Mouse (Mus musculus) heart, adult 9 months (tissue): ENCODE data around the gene Sept5.

Experiments used
- DNase-seq, 2 experiments: peaks; one replicate each; pipeline ENCODE4 v3.0.0; 2022; ENCODE audit warnings: low spot score in 2 of 2

The Sept5 gene

DNA sequence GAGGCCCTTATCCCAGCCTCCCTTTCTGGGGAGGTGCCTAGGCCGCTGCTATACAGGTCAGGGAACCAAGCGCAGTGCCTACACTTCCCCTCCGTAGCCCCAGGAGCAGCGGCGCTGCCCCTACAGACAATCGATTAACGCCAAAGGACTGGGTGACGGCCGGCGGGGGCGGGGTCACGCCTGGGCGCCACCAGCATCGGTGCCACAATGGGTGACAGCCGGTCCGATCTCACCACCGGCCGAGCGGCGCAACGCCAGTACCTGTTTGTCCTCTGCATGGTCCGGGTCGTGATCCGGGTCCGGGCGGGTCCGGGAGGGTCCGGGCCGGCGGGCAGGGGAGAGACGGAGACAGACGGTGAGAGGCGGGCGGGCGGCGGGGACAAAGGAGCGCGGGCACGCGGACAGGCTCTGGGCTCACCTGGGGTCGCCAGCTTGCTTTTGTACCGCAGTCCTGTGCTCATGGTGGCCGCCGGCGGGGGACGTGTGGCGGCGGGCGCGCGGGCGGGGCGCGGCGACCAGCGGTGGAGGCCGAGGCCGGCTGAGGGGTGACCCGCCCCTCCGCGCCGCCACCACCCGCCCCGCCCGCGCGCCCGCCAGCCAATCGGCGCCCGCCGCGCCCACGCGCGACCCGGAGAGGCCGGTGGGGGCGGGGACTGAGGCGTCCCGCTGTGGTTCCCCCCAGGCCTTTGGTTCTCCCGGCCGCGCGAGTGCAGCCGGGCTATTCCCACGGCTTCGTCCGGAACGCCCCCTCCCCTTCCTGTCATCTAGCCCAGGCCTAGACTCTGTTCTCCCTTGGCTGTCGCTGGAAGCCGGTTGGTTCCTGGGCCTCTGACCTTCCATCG is at the start of gene Sept5:
TSS of gene Sept5 (minus strand) at position 565 of the 842 bp plus-strand sequence.
- DNase-seq, result peak; percentile 59 to 61

DNA sequence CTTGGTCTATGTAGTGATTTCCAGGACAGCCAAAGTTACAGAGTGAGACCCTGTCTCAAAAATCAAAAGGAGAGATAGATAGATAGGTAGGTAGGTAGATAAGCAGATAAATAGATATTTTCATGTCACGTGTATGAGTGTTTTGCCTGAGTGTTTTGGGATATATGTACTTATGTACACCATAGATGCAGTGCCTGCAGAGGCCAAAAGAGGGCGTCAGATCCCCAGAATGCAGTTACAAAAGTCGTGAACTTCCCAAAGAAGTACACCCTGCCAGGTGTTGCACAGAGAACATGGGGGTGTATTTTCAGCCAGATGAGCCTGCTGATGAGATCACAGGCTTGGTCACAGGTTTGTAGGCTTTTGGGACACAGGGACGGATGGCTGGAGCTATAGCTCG is 49.4 kb upstream of the Sept5 start:
- DNase-seq, result no peak

DNA sequence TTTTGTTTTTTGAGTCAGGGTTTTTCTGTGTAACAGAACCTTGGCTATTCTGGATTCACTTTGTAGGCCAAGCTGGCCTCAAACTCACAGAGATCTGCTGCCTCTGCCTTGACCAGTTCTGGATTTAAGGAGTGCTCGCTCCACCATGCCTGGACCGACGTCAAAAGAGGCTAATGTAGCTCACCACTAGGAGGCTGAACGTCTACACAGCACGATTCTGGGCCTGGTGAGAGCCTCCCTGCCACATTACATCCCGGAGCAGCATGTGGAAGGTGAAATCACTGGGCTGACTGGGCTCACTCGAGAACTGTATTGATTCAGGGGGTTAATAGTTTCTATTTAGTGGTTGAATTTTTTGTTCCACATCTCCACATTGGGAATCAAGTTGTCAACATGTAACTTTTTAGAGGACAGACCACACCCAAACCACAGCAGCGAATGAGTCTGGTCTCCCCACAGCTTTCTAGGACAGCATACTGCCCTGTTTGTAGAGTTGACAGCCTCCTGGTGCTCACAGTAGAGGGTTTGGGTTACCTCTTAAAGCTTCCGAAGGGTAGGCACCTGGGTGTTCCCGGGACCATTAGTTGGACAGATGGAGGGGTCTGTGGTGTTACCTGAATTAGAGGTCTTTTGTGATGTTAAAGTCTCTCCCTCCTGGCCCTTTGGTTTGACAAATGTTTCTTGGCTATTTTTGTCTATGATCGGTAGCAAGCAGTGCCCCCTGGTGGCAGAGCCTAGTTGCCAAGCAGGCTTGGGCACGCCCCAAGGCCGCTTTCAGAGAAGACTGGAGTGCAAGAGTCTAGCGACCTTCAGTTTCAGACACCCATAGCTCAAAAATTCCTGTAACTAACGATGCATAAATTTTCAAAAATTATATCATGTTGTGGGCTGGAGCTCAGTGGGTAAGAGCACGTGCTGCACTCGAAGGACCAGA is 48.3 kb upstream of the Sept5 start:
- peak; percentile 21 to 35 for DNase-seq

- no peak for DNase-seq
These were observed 43.3 kb upstream of the Sept5 start for GRCm38 (mm10) chr16:18673005-18673404.

GRCm38 (mm10) chr16:18672027-18672426 is 42.3 kb upstream of the Sept5 start:
- no peak for DNase-seq

DNA sequence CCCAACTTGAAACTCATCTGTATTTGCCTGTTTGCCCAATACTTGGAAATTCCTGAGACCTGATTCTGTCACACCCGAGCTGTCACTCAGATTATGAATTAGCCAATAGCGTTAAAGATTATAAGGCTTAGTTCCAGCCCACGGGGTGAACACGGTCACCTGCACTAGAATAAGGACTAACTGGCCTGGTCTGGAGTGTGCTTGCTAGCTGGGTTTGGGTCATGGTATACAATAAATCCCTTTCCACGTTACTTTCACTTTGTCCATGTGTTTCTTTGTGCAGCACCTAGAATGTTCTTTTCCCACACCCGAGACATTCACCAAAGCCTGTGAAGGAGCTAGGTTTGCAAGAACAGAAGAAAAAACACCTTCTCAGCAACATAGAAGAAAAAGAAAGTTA is 40.2 kb upstream of the Sept5 start:
- DNase-seq, result no peak

GRCm38 (mm10) chr16:18658597-18658996 is 28.8 kb upstream of the Sept5 start:
- DNase-seq, result no peak

DNA sequence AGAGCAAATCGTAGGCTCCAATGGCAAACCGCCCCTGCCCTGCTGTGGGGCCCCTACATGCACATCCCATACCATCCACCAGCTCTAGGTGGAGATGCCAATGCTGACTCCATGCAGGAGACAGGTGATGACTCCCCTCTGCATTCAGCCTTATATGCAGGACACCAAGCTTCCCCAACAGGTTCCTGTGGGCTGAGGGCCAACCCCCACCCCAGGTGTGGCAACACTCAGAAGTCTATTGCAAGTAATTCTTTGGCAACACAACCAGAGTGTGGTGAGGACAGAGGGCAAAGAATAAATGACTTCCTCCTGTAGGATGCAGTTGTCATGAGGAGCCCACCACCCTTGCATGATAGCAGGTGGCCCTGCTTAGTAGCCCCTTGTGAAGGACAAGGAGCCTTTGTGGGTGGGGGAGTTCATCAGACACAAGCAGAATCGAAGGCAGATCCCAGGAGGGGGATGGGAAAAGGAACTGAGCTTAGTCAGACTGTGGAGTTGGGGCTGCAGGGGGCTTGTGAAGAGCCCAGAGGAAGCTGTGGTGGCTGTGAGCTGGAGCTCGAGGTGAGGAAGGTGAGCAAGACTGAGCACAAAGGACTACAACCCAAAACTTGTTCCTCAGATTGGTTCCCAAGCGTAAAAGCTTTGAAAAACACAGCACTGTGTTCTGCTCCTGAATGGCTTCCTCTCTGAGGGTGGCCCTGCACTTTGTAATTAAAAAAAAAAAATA is 25.8 kb upstream of the Sept5 start:
- no peak for DNase-seq

- DNase-seq, result no peak
These were observed 23.8 kb upstream of the Sept5 start for GRCm38 (mm10) chr16:18653290-18654160.

DNA sequence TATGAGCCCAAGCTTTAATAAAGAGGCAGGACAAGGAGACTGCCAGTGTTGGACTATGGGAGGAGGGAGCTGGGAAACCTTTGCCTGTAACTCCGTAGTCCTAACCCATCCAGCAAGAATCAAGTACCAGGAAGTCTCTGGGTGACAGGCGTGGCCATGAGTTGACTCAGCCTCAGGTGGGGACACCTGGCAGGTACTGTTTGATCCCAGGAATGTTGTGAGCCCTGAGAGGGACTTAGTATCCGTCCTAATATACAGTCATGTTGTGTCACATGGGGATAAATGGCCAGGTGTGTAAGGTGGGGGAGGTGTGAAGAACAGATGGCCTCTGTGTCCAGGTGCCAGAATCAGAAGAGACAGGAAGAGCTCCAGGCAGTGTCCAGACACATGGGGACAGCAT is 19.4 kb upstream of the Sept5 start:
- DNase-seq, result no peak

GRCm38 (mm10) chr16:18645329-18645728 is 15.6 kb upstream of the Sept5 start:
- DNase-seq, result no peak

DNA sequence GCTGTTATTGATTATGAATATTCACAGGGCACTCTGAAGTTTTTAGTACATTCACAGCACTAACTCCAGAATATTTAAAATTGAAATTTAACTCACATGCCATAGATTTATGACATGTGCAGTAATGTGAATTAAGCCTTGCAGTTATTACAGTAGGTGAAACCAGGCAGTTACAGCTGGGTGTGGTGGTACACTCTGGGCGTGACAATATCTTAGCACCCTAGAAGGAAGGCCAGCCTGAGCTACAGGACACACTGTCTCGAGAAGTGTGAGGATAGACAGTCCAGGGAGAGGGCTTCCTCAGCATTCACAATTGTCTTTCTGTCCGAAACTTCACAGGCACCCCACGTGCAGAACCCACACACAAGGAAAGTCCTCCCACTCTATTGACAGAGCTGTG is 14.7 kb upstream of the Sept5 start:
- DNase-seq, result no peak

DNA sequence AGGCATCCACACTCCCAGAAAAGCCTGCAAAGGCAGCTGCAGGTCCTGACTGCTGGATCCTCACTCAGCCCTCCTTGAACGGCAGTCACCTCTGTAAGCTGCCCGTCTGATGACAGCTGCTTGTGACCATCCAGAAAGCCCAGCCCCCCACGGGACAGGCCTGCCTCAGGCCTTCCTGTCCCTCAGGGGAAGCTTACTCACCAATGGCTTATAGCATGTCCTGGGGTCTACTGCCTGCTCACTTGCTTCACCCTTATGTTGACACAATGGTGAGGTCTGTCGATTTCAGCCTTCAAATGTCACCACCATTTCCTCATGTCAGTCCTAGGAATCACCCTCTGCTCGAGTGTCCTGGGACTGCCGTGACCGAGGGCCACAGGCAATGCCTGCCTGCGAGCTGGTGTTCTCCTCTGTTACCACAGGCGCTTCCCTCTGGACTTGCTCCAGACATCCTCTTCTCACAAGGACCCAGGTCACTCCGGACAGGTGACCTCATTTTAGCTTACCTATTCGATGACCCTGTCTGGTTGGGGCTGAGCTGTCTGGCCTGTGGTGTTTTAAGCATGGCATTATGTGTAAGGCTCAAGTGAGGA is 13.7 kb upstream of the Sept5 start:
- DNase-seq, result no peak

GRCm38 (mm10) chr16:18642897-18643296 is 13.1 kb upstream of the Sept5 start:
- no peak for DNase-seq

DNA sequence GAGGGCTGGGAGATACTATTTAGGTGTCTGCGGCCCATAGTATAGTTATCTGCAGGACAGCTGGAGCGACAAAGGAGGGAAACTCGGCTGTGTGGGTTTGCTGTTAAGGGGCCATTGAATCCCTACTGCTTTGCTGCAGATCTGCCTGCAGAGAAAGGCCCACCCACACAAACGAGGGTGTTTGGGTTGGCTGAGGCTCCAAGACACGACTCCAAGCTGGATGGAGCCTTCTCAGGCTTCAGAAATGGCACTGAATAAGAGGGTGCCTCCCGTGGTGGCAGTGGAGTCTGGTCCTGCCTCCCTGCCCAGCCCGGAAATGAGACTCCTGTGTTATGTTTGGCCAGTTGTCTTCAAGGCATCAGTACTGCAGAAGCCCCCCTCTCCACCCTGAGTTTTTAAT is 12.5 kb upstream of the Sept5 start:
- no peak for DNase-seq

DNA sequence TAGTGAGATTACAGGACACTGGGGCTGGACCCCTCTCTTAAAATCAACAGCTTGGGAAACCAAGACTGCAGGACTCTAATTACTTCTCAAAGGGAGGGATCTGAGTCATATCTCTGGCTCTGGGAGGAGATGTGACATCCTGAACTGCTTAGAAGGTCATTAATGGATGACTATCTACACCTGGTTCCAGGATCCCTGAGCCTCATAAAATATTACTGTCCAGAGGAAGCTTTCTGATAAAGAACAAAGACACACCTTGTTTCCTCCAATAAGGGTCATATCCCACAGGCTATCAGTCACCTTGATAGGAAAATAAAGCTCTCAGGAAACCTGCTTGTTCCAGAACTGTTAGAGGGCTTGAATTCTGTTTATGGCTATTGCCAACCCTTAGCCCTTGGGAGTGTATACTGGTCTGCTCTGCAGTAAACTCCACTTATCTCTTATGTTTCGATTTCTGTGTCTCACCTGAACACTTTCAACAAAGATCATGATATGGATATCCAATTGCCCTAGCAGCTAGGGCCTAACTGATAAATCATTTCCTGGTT is 9.7 kb upstream of the Sept5 start:
- DNase-seq, result no peak

DNA sequence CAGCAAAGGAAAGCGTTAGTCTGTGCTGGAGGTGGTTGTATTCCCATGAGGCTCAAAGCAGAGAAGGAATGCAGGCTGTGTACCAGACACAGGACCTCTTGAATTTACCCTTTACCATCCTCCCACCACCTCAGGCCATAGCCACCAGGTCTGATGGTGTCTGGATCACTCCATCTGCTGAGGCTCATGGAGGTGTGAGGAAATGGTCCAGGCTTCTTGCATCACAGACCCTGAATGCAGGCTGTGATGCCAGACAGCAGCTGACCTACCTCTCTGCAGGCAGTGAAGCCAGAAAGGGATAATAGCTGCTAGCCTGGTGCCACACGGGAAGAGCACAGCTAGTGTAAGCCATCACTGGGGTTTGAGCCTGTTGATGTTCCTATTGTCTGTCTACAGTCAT is 8.6 kb upstream of the Sept5 start:
- DNase-seq, result no peak

- no peak for DNase-seq
These were observed 7.0 kb upstream of the Sept5 start for GRCm38 (mm10) chr16:18636804-18637203.

DNA sequence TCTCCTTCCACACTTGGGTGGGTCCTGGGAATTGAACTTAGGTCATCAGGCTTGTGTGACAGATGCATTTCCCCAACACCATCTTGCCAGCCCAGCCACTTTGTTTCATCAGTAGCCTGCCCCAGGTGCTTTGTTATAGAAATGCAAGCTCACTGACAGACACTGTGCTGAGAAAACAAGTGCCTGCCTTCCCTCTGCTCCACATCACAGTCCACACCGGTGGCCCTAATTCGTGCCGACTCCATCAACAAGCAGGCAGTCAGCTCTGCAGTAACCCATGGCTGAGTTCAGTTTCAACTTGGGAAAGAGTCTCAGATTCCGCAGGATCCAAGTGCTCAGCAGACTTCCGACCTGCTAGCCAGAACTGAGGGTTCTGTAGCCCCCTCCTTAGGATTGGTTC is 6.6 kb upstream of the Sept5 start:
- no peak for DNase-seq

- DNase-seq, result no peak
These were observed 3.6 kb upstream of the Sept5 start for GRCm38 (mm10) chr16:18633333-18633732.
